Mouse (Mus musculus): Measurements from ENCODE around the gene Desi1.

Desi1 gene

DNA sequence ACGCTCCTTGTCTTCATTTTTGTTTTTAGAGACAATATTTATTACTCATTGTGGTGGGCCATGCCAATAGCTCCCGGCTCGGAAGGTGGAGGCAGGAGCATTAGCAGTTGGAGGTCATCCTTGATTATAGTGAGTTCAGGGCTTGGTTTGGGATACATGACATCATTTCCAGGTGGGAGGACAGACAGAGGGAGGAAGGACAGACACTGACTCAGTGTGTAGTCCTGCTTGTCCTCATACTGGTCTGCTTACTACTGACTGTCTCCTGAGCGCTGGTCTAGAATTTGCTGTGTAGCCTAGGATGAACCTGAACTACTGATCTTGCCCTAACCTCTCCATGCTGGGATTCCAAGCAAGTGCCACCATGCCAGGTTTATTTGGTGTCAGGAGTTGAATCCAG lies at the start of gene Desi1:
Gene Desi1, minus strand, starts transcription at position 101 of the 400 bp plus-strand sequence.
- DNase-seq (ENCODE audit: low spot score), result no peak

DNA sequence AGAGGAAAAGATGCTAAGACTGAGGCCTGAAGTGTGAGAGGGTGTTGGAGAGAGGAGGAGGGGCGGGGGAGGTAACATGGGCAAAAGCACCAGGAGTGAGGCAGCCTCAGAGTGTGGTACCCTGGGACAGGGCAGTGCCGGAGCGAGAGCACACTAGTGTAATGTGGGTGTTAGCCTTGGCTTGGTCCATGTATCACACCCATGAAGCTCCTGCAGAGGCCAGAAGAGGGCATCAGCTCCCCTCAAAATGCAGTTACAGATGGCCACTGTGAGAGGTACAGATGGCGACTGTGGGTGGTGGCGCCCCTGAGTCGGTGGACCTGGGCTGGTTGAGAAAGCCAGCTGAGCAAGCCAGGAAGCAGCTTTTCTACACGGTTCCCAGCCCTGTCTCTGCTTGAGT lies 47.5 kb upstream of the Desi1 start:
- no peak for DNase-seq (ENCODE audit: low spot score)

DNA sequence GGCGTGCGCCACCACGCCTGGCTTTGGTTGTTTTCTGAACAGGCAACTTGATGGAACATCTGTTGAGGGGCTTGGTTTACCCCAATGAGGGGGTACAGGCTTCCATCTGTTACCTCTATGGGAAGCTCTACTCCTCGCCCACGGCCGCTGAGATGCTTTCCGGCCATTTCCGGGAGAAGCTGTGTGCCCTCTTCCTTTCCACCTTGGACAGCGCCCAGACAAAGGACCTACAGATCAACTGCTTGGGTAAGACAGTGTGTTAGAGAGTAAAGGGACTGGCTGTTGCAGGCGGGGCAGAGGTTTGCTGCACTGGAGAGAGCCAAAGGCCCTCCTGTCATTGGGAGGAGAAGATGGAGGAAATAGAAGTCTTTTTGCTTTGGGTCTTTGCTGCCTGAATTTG lies 46.2 kb upstream of the Desi1 start:
- DNase-seq (ENCODE audit: low spot score), result no peak

DNA sequence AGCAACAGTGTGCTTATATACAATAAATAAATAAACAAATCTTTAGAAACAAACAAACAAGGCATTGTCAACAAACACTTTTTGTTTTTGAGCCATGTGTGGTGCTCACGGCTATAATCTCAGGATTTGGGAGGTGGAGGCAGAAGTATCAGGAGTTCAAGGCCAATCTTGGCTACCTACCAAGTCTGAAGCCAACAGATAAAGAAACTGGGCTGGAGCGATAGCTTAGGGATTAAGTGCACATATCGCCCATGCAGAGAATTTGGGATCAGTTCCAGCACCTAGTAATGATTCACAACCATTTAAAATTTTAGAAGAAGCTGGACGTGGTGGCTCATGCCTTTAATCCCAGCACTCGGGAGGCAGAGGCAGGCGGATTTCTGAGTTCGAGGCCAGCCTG lies 39.8 kb upstream of the Desi1 start:
- no peak for DNase-seq (ENCODE audit: low spot score)

DNA sequence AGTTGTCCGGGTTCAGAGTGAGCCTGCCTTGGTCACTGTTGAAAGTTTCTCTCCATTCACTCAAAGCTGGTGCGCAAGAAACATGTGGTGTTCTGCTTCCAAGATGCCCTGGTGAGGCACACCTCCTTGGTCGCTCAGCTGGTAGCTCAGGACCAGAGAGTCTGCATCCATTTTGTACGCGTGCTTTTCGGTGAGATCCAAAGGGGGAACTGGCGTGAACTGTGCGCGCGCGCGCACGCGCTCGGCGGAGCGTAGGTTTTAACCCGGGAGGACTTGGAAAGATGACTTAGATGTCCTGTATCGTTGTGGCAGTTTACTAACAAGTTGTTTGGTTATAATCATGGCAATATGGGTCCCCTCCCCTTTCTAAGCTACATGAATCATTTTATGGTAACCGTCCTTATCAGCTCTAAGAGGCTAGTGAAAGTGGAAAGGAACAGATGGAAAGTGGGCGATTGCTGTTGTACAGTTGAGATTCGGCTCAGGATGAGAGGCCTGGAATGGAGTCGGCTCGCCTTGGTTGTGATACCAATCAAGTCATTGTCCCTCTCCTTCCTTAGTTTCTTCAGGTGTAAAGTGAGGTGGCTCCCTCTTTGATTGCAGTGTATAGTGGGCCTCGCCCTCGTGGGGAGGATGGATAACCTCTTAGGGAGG lies 38.3 kb upstream of the Desi1 start:
- DNase-seq (ENCODE audit: low spot score), result no peak

DNA sequence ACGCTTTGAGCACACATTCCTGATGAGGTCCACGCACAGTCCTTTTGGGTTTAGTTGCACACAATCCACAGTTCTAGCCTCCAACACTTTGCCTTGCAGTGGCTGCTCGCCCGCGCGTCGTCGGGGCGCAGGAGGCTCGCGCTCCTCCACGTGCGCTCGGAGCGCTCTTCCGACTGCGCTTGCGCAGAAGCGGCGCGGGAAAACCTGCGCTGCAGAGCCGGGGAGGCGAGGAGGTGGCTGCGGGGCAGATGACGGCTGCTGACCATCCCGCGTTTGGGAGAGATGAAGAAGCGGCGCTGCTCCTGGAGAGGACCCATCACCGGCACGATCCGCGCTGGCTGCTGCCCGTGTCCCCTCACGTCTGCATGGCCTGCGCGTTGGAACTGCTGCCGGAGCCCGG lies 36.2 kb upstream of the Desi1 start, which contains the start of gene Mei1:
Gene Mei1, plus strand, starts transcription at position 99 of the 400 bp plus-strand sequence.
- DNase-seq (ENCODE audit: low spot score), result no peak

DNA sequence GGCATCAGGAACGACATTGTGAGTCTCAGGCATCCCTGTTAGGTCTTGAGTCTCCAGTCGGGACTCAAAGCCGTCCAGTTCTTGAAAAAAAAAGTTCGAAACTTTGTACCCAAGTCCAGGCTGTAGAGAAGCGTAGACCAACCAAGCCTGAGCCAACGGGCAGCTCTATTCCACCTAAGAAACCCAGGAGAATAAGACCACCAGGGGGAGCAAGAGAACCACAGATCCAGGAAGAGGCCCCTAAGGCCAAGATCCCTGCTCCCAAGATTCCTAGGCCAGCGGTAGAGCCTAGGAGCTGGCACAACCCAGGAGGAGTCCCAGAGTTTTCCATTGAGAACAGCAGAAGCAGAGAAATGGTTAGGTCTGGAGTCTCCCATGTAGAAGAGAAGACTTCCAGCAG lies 31.8 kb upstream of the Desi1 start:
- DNase-seq (ENCODE audit: low spot score), result peak; percentile 67

DNA sequence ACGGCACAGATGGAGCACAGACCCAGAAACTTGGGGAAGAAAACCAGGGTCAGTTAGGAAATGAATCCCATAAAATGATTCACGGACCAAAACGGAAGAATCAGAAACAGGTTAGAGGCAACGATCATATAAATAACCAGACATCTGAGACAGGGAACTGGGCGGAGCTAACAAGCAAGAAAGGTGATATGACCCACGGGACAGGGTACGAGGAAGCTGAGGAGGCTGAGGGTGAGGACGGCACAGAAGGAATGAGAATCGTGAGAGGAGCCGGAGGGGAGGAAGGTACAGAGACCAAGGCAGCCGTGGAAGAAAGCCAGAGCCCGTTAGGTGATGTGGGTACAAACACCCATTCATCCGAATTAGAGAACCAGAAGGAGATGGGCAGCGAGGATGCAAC lies 30.2 kb upstream of the Desi1 start:
- DNase-seq (ENCODE audit: low spot score), result no peak

DNA sequence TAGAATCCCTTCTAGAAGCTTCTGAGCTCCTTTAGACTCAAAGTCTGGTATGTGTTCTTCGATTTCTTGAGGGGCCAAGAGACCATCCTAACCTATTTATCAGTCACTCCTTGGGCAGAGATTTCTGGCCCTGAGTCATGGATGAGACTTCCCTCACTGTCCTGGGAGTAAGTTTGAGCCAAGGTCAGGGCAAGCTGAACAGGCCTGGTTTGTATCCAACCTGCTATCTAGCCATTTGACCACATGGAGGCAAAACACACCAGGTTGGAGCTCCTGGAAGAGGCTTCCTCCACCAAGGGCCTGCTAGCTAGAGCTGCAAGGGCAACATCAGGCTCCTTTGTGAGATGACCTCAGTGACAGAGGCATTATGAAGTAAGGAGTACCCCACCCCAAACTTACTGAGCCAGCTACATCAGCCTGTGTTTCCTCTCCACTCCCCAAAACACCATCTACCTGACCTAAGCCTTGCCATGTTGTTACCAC lies 25.1 kb upstream of the Desi1 start, which contains the start of gene 4930407I10Rik:
Gene 4930407I10Rik, plus strand, starts transcription at position 433 of the 483 bp plus-strand sequence.
- no peak for DNase-seq (ENCODE audit: low spot score)

DNA sequence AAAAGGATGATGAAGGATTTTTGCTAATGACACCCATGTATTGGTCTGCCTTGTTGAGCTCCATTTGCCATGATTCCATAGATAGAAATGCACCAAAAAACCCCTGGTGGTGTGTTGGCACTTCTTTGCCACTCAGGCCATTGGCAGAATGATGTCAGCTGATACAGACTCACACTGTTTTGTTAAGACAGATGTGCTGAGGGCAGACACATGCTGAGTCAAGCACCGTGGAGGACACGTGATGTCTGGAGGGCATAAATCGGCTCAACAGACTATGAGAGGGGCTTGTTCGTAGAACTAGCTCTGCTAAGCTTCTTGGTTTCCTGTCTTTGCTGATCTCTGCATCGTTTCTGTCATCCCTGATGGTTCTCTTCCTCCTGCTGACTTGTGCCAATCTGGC lies 18.9 kb upstream of the Desi1 start:
- DNase-seq (ENCODE audit: low spot score), result no peak

DNA sequence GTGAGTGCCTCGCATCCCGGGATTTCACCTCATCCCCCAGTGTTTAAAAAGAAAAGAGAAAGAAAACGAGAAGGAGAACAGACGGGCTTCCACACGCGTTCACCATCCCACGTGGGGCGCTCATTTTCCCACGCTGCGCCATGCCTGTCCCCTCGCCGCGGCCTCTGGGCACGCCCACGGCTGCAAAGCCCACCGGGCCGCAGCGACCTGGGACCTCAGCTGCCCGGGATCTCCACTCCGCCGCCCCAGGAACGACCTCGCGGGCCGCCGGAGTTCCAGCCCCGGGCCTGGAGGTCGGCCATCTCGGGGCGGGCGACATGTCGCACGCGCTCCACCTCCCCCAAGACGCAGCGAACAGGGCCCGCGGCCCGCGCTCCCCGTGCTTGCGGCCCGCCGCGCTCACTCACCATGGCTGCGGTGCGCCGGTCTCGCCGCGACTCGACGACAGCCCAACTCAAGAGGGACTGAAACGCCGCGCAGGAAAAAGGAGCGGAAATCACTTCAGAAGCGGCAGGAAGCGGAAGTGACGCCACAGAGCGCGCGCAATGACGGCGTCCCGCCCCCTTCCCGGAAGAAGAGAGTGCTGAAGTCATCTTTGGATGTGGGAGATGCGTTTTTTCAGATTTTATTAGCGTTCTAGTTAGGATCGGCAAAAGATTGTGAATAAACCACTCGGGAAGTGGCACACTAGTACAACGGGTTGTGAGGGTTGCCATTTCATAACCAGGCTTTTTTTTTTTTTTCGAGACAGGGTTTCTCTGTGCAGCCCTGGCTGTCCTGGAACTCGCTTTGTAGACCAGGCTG lies 13.6 kb upstream of the Desi1 start, which contains the start of gene Snu13:
Gene Snu13, minus strand, starts transcription at position 519 of the 804 bp plus-strand sequence.
- peak; percentile 90 for DNase-seq (ENCODE audit: low spot score)

DNA sequence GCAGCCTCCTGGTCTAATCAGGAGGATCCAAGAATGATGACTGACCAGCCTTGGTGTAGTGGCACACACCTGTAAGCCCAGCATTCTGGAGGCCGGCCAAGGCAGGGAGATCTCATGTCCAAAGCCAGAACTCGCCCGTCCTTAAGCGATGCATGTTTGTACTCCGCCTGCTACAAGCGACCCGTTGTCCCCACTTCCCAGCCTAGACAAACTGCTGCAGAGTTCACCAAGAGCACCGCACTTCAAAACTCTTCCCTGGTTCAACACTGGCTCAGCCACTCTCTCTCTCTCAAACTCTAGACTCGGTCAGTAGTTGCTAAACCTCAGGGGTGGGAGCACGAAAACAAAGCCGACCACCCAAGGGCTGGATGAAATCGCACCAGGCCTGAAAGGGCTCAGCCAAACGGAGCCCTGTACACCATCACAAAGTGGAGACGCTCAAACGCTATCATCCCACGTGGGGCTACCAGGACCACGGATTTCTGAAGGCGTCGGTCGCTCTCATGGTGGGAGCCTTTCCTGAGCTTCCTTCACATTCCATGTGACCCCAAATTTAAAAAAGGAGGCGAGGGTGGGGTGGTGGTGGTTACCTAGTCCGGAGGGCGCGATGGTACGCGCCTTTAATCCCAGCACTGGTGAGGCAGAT lies 12.7 kb upstream of the Desi1 start:
- peak; percentile 22 for DNase-seq (ENCODE audit: low spot score)

DNA sequence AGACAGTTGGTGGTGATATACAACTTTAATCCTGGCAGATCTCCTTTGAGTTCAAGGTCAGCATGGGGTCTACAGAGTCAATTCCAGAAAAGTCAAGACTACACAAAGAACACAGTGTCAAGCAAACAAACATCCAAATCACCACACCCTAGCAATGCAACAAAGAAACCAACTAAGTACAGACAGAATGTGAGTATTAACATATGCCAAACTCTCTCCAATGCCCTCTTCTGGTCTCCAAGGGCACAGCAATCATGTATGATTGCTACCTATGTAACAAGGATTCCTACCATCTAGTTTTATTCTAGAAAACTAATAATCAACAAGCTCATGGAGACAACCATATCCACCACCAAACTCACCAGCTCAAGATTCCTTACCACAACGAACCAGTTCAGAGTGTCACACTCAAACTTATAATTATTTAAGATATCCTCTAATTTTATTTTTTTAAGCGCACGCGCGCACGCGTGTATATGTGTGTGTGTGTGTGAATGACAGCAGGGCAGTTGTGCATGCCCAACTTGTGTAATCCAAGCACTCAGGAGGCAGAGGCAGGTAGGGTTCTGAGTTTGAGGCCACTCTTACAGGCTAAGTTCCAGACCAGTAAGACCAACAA lies 10.6 kb upstream of the Desi1 start:
- DNase-seq (ENCODE audit: low spot score), result no peak

DNA sequence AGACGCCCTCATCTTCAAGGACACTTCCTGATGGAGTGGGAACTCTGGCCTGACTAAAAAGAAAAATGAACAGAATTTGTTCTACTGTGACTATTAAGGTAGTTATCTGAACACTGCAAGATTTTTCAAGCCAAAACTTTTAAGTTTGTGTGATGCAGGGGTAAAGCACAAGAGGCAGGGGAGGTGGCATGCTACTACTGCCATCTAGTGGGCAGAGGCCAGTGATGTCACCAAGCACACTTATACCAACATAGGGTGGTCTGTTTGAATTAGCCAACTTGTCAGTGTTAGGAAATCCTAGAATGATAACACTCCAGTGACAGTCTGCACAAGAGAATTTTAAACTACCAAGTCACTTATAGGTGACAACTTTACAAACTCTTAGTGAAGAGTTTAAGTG lies 7.0 kb upstream of the Desi1 start:
- no peak for DNase-seq (ENCODE audit: low spot score)

DNA sequence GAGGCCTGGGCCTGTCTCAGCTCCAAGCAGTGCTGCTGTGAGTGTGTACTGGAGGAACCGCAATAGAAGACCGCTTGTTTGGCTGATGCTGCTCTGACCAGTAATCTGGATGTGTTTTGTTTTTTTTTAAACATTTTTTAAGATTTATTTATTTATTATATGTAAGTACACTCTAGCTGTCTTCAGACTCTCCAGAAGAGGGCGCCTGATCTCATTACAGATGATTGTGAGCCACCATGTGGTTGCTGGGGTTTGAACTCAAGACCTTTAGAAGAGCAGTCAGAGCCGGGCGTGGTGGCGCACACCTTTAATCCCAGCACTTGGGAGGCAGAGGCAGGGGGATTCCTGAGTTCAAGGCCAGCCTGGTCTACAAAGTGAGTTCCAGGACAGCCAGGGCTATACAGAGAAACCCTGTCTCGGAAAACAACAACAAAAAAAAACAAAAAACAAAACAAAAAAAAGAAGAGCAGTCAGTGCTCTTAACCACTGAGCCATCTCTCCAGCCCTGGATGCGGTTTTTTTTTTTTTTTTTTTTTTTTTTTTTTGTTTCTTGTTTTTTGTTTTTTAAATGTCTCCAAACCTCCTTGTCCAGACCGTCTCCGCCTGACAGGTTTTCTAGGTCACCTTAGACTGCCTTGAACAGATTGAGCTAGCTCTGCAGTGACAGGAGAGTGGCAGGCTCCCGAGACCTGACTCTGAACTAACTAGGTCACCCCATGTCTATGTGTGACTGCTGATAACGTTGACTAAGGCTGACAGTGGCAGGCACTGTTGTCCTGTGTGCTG lies 2.4 kb upstream of the Desi1 start:
- no peak for DNase-seq (ENCODE audit: low spot score)

DNA sequence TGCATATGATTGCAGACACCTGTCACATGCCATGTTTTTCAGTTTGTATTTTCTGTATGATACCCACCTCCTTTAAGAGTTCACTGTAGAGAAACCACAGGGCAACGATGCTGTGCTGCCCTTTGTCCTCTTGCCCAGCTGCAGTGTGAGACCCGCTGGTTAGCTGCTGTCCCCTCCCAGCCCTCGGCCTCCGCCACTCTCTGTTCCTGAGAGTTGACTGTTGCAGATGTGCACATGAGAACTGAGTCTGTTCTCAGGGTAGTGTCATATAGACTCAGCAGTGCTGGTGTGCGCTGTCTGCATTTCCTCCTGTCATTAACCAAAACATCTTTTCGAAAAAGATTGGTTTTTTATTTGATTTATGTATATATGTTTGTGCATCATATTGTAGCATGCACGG lies 1.3 kb downstream of the Desi1 start:
- no peak for DNase-seq (ENCODE audit: low spot score)

DNA sequence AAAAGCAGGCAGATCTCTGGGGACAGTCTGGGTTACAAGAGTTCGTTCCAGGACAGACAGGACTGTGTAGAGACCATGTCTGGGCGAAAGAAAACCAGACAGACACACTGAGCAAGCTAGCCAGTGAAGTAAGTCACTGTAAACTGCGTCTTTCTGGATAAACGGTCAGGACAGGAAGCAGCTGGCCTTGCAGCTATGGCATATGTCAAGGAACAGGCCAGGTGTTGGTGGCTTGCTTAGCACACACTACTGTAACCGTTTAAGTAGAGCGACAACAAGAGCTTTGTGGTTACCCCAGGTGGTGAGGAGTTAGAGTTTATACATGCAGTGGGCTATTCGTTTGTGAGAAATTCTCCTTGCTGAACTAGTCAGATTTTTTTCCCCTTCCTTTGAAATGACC lies 5.9 kb downstream of the Desi1 start:
- DNase-seq (ENCODE audit: low spot score), result no peak

DNA sequence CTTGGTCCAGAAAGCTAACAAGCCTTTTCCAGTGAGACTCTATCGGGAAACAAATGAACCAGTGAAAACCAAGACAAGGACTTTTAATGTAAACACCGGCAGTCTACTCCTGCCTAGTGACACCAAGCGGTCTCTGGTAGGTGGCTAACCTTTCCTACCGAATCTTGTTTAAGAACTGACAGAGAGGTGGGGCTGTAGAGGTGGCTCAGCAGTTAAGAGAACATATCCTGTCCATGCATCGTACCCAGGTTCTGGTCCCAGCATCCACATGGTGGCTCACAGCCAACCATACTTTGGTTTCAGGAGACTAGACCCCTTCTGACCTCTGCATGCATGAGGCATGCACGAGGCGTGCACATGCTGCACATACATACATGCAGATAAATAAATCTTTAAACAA lies 6.4 kb downstream of the Desi1 start:
- DNase-seq (ENCODE audit: low spot score), result no peak

DNA sequence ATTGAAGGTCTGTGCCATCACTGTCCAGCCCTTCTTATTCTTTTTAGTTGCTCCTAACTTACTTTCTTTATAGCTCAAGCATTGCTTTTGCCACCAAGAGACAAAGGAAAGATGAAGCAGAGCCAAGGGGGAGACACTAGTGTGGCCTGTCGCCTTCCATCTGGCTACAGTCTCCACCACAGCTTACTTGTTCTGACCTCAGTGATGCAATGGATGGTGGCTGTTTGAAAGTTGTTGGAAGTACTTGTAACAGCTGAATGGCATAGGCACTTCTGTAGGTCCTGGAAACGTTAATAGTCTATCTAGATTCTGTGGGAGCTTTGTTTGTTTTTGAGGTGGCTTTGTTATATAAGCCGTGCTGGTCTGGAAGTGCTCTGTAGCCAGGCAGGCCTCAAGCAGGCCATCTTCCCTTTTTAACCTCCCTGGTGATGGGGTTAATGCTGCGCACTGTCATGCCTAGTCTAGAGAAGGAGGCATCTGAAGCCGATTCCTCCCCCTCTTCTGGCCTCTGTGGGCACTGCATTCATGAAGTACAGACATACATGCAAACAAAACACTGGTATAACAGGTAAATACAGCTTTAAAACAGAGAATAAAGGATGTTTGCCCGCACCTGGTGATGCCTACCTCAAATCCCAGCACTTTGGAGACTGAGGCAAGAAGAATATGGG lies 9.6 kb downstream of the Desi1 start:
- DNase-seq (ENCODE audit: low spot score), result no peak

DNA sequence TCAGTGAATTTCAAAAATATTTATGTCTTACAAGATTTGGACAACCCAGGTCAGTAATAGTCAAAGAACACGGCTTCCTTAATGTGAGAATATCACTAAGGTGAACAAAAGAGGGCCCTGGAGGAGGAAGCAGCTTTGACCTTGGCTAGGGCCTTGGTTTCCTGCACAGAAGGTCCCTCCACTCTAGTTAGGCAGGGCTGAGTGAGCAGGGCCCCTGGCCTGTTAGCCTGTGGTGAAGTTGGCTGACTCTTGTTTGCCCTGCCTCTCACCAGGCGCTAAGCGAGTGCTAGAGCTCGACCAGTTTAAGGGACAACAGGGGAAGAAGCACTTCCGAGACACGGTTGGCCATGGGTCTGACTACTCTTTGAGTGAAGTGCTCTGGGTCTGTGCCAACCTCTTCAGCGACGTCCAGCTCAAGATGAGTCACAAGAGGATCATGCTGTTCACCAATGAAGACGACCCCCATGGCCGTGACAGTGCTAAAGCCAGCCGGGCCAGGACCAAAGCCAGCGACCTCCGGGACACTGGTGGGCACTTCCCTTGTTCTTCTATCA lies 11.1 kb downstream of the Desi1 start:
- no peak for DNase-seq (ENCODE audit: low spot score)

DNA sequence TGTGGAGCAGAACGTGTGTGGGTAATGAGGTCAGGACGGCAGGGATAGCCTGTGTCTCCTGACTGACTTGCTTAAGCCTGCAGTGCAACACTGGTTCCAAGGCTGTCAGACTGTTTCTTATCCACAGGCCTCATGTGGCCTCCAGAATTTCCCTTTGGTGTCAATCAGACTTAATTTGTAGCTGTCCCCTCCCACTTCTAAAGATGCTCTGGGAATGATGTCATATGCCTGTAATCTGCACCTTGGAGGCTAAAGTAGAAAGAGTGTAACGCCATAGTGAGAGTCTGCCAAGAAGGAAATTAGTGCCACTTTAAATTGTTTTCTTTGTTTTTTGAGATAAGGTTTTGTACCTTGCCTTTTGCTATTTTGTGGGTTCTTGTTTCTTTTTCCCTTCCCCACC lies 14.4 kb downstream of the Desi1 start:
- DNase-seq (ENCODE audit: low spot score), result no peak

Measured in urinary bladder, postnatal 25 days (tissue).